Mouse (Mus musculus) heart, postnatal 0 days (tissue): ENCODE measurements around the gene Hcfc1. TPM values are rescaled to one million over a fixed set of nuclear protein-coding genes. Genes with fewer than 3 reads are reported as not detected.

Experiments used
- ATAC-seq: fragments of 200-750 bp; cut with Nextera tagmentation; 2 replicates; pipeline ENCODE4 v1.8.0; 2017; ENCODE audit warnings: low read depth, moderate number of reproducible peaks, moderate library complexity; ENCODE audit not compliant: insufficient read depth
- DNase-seq: peaks from one replicate; pipeline ENCODE4 v3.0.0-alpha.2; 2016; ENCODE audit warnings: low spot score
- H3K27ac ChIP-seq: fragments of 300-500 bp; sonication (generic); 2 replicates; pipeline ENCODE4 v1.5.1; 2014; ENCODE audit warnings: low read depth, mild to moderate bottlenecking
- H3K27me3 ChIP-seq: fragments of 300-500 bp; sonication (generic); 2 replicates; pipeline ENCODE4 v1.6.1; 2014; ENCODE audit warnings: low read length, mixed read lengths; ENCODE audit not compliant: control insufficient read depth, insufficient read depth
- H3K36me3 ChIP-seq: fragments of 300-500 bp; sonication (generic); replicated peaks from 2 replicates; pipeline ENCODE4 v1.6.1; 2014; ENCODE audit warnings: low read length, mixed read lengths; ENCODE audit not compliant: control insufficient read depth, insufficient read depth
- H3K4me1 ChIP-seq: fragments of 300-500 bp; sonication (generic); 2 replicates; pipeline ENCODE4 v1.6.1; 2014; ENCODE audit warnings: antibody characterized with exemption; ENCODE audit not compliant: control insufficient read depth, insufficient read depth
- H3K4me2 ChIP-seq: fragments of 300-500 bp; sonication (generic); 2 replicates; pipeline ENCODE4 v1.6.1; 2014; ENCODE audit warnings: low read depth, mild to moderate bottlenecking, low read length, moderate library complexity
- H3K4me3 ChIP-seq: fragments of 300-500 bp; sonication (generic); 2 replicates; pipeline ENCODE4 v1.5.1; 2014; ENCODE audit warnings: low read depth, low read length
- H3K9ac ChIP-seq: fragments of 300-500 bp; sonication (generic); replicated peaks from 2 replicates; pipeline ENCODE4 v1.6.1; 2014; ENCODE audit warnings: low read depth, low read length, mixed read lengths
- H3K9me3 ChIP-seq: fragments of 300-500 bp; sonication (generic); replicated peaks from 2 replicates; pipeline ENCODE4 v1.6.1; 2016; ENCODE audit warnings: low read length; ENCODE audit not compliant: control insufficient read depth
- CTCF ChIP-seq: IDR thresholded peaks from 2 replicates; pipeline ENCODE4 v1.5.1; 2016; ENCODE audit warnings: antibody characterized with exemption, control low read depth, low read depth
- EP300 ChIP-seq: IDR thresholded peaks from 2 replicates; pipeline ENCODE4 v1.6.1; 2016; ENCODE audit warnings: antibody characterized with exemption, low read depth
- WGBS: fragments of 180-500 bp; shearing (Covaris S2); extraction: QIAGEN DNeasy Blood & Tissue Kit; methylation state at CpG from one replicate; pipeline ENCODE4 v1.1.7; 2014; 5-methylcytosine and 5-hydroxymethylcytosine counted together
- polyA plus RNA-seq: library from polyadenylated mRNA; unstranded; fragments of >200 nt; fragmentation: Nextera tagmentation; extraction: Ambion mirVana; gene quantifications from 2 replicates; pipeline ENCODE4 v1.2.1, GENCODE M21; 2015
- total RNA-seq: library from RNA; depleted of rRNA; stranded (reverse); fragments of >200 nt; gene quantifications from 2 replicates; pipeline ENCODE4 v1.2.3, GENCODE M21; 2014; ENCODE audit warnings: low replicate concordance

Gene Hcfc1
- total and polyA plus RNA-seq, 2 experiments from 2014 or later: 17.6 to 70.4 TPM

- DNase-seq (no peak), ATAC-seq (no peak)
- Histone ChIP-seq H3K9me3 (no peaks in the 10 kb centered on the region), H3K4me3 (no peak overlapping the region), H3K27me3 (no peaks in the 10 kb centered on the region), H3K4me2 (no peak overlapping the region), H3K9ac (no peak overlapping the region), H3K27ac (no peak overlapping the region), H3K36me3 (no peaks in the 10 kb centered on the region), H3K4me1 (no peaks in the 10 kb centered on the region)
- WGBS: 52% methylated on average over 3 of the region's 3 CpGs
- TF ChIP-seq EP300 (no peak), CTCF (no peak)
These were observed 34.9 kb upstream of the Hcfc1 start for GRCm38 (mm10) chrX:74001024-74001423.

GRCm38 (mm10) chrX:73998911-73999869, 33.0 kb upstream of the Hcfc1 start:
- ATAC-seq: no peak

GRCm38 (mm10) chrX:73977783-73978182, 11.6 kb upstream of the Hcfc1 start:
- Histone ChIP-seq H3K36me3 (no peaks in the 10 kb centered on the region), H3K27me3 (no peaks in the 10 kb centered on the region), H3K9me3 (no peaks in the 10 kb centered on the region), H3K9ac (no peak overlapping the region), H3K4me3 (no peak overlapping the region), H3K4me2 (no peak overlapping the region), H3K27ac (no peak overlapping the region), H3K4me1 (no peaks in the 10 kb centered on the region)
- TF ChIP-seq EP300 (no peak), CTCF (no peak)
- ATAC-seq (no peak), DNase-seq (no peak)
- 33% methylated on average over 1 of the region's 1 CpGs for WGBS

More at GRCm38 (mm10) chrX:73998911-73999869, 33.0 kb upstream of the Hcfc1 start:
- Histone ChIP-seq H3K4me1 (no peaks in the 10 kb centered on the region), H3K9me3 (no peaks in the 10 kb centered on the region), H3K36me3 (no peaks in the 10 kb centered on the region), H3K27me3 (no peaks in the 10 kb centered on the region), H3K27ac (no peak overlapping the region), H3K4me2 (no peak overlapping the region), H3K4me3 (no peak overlapping the region), H3K9ac (no peak overlapping the region)
- TF ChIP-seq EP300 (no peak), CTCF (no peak)
- DNase-seq: peak; percentile 46
- 25% methylated on average over 8 of the region's 8 CpGs for WGBS

DNA sequence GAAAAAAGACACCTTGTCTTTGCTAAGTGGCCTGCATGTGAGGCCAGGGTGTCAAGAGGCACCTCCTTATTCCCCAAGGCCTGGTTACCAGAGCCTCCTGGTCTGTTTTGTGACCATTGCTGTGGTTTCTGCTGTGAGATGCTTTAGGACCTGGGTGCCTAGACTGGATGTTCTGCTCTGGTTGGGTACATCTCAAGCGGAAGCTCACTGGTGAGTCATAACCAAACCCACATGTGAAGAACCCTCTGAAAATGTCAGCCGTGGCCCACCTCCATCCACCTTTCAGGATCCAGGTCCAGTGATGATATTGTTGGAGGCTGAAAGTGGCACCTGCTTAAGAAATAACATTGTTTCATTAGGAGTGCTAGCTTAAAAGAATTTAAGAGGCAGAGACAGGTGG, 10.1 kb upstream of the Hcfc1 start:
- Histone ChIP-seq H3K4me2 (no peak overlapping the region), H3K9me3 (no peaks in the 10 kb centered on the region), H3K27ac (no peak overlapping the region), H3K27me3 (no peaks in the 10 kb centered on the region), H3K4me1 (no peaks in the 10 kb centered on the region), H3K9ac (no peak overlapping the region), H3K4me3 (no peak overlapping the region), H3K36me3 (no peaks in the 10 kb centered on the region)
- no peak for TF ChIP-seq CTCF
- TF ChIP-seq EP300: no peak
- DNase-seq (no peak), ATAC-seq (no peak)
- 88% methylated on average over 2 of the region's 2 CpGs for whole genome bisulfite sequencing

DNA sequence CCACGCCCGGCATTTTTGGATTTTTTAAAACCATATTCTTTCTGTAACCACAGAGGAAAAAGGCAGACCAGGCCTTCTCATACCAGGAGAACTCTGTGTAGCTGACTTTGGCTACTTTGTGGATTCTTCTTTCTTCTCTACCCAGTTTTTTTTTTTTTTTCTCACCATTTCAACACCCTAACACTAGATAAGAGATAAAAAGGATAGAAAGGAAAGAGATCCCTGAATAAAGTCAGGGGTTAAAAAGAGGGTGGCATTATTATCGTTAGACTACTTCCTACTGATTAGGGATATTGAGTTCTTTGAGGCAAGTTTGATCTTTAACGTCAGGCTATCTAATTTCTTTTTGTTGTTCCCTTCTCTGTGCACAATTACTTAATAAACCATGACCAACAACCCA, 6.6 kb upstream of the Hcfc1 start:
- no peak overlapping the region for H3K27ac ChIP-seq
- H3K9ac ChIP-seq: no peak overlapping the region
- no peaks in the 10 kb centered on the region for H3K27me3 ChIP-seq
- ATAC-seq (no peak), DNase-seq (no peak)
- no peak overlapping the region for H3K4me2 ChIP-seq
- 60% methylated on average over 4 of the region's 4 CpGs for WGBS
- H3K9me3 ChIP-seq: no peaks in the 10 kb centered on the region
- H3K4me3 ChIP-seq: no peak overlapping the region
- TF ChIP-seq EP300 (no peak), CTCF (no peak)
- H3K36me3 ChIP-seq: no peaks in the 10 kb centered on the region
- H3K4me1 ChIP-seq: no peaks in the 10 kb centered on the region
